Mouse (Mus musculus): Measurements from ENCODE around the gene Sgf29. TPM values are rescaled to one million over a fixed set of nuclear protein-coding genes. Genes with fewer than 3 reads are reported as not detected.
A peak's percentile ranks its signal among the peaks of the same experiment; 100 is the strongest.

Gene Sgf29
- polyA plus RNA-seq, 1 experiment from 2014 or later = 54.9 TPM

- H3K9ac ChIP-seq (ENCODE audit: low read depth, low read length) = no peak overlapping the region
- no peak overlapping the region for H3K4me3 ChIP-seq (ENCODE audit: low read length)
- no peaks in the 10 kb centered on the region for H3K4me1 ChIP-seq (ENCODE audit: control insufficient read depth, insufficient read depth, low read depth, low read length)
- WGBS = 84% methylated on average over 9 of the region's 9 CpGs
- H3K27ac ChIP-seq (ENCODE audit: low read depth, low read length) = no peak overlapping the region
- no peak for ATAC-seq
- H3K9me3 ChIP-seq (ENCODE audit: control insufficient read depth, low read length) = no peaks in the 10 kb centered on the region
- no peaks in the 10 kb centered on the region for H3K36me3 ChIP-seq (ENCODE audit: control insufficient read depth, insufficient read depth, low read length)
- no peak overlapping the region for H3K4me2 ChIP-seq (ENCODE audit: low read length)
- no peaks in the 10 kb centered on the region for H3K27me3 ChIP-seq (replicated peaks; ENCODE audit: control insufficient read depth, insufficient read depth, low read length)
Observed at GRCm38 (mm10) chr7:126621452-126622359, 27.4 kb upstream of the Sgf29 start.

GRCm38 (mm10) chr7:126623381-126623780 lies 25.7 kb upstream of the Sgf29 start:
- Histone ChIP-seq H3K4me3 (ENCODE audit: low read length) (no peak overlapping the region), H3K27ac (ENCODE audit: low read depth, low read length) (no peak overlapping the region), H3K4me1 (ENCODE audit: control insufficient read depth, insufficient read depth, low read depth, low read length) (no peaks in the 10 kb centered on the region), H3K9me3 (ENCODE audit: control insufficient read depth, low read length) (no peaks in the 10 kb centered on the region), H3K4me2 (ENCODE audit: low read length) (no peak overlapping the region), H3K9ac (ENCODE audit: low read depth, low read length) (no peak overlapping the region), H3K27me3 (replicated peaks; ENCODE audit: control insufficient read depth, insufficient read depth, low read length) (no peaks in the 10 kb centered on the region), H3K36me3 (ENCODE audit: control insufficient read depth, insufficient read depth, low read length) (no peaks in the 10 kb centered on the region)
- no peak for ATAC-seq
- 86% methylated on average over 1 of the region's 1 CpGs for WGBS

- ATAC-seq = no peak
- Histone ChIP-seq H3K9ac (ENCODE audit: low read depth, low read length) (no peak overlapping the region), H3K27me3 (replicated peaks; ENCODE audit: control insufficient read depth, insufficient read depth, low read length) (no peaks in the 10 kb centered on the region), H3K4me1 (ENCODE audit: control insufficient read depth, insufficient read depth, low read depth, low read length) (no peaks in the 10 kb centered on the region), H3K27ac (ENCODE audit: low read depth, low read length) (no peak overlapping the region), H3K9me3 (ENCODE audit: control insufficient read depth, low read length) (no peaks in the 10 kb centered on the region), H3K4me2 (ENCODE audit: low read length) (no peak overlapping the region; the same call in 1 of the 2 replicates), H3K4me3 (ENCODE audit: low read length) (no peak overlapping the region), H3K36me3 (ENCODE audit: control insufficient read depth, insufficient read depth, low read length) (no peaks in the 10 kb centered on the region)
- WGBS = 75% methylated on average over 16 of the region's 16 CpGs
Observed at GRCm38 (mm10) chr7:126624774-126625173, 24.3 kb upstream of the Sgf29 start.

- Histone ChIP-seq H3K4me3 (ENCODE audit: low read length) (no peak overlapping the region), H3K4me2 (ENCODE audit: low read length) (no peak overlapping the region), H3K27ac (ENCODE audit: low read depth, low read length) (no peak overlapping the region), H3K9ac (ENCODE audit: low read depth, low read length) (no peak overlapping the region), H3K4me1 (ENCODE audit: control insufficient read depth, insufficient read depth, low read depth, low read length) (no peaks in the 10 kb centered on the region), H3K9me3 (ENCODE audit: control insufficient read depth, low read length) (no peaks in the 10 kb centered on the region), H3K36me3 (ENCODE audit: control insufficient read depth, insufficient read depth, low read length) (no peaks in the 10 kb centered on the region), H3K27me3 (replicated peaks; ENCODE audit: control insufficient read depth, insufficient read depth, low read length) (no peaks in the 10 kb centered on the region)
- peak; percentile 27; the same call in 1 of the 2 replicates for ATAC-seq
- WGBS = 47% methylated on average over 6 of the region's 6 CpGs
Observed at GRCm38 (mm10) chr7:126625369-126625768, 23.7 kb upstream of the Sgf29 start.

GRCm38 (mm10) chr7:126625807-126626600 lies 23.1 kb upstream of the Sgf29 start:
- no peaks in the 10 kb centered on the region for H3K36me3 ChIP-seq (ENCODE audit: control insufficient read depth, insufficient read depth, low read length)
- H3K4me3 ChIP-seq (ENCODE audit: low read length) = no peak overlapping the region
- H3K4me2 ChIP-seq (ENCODE audit: low read length) = no peak overlapping the region
- no peaks in the 10 kb centered on the region for H3K9me3 ChIP-seq (ENCODE audit: control insufficient read depth, low read length)
- WGBS = 83% methylated on average over 3 of the region's 3 CpGs
- no peak for ATAC-seq
- H3K9ac ChIP-seq (ENCODE audit: low read depth, low read length) = no peak overlapping the region
- no peaks in the 10 kb centered on the region for H3K27me3 ChIP-seq (replicated peaks; ENCODE audit: control insufficient read depth, insufficient read depth, low read length)
- H3K27ac ChIP-seq (ENCODE audit: low read depth, low read length) = no peak overlapping the region
- H3K4me1 ChIP-seq (ENCODE audit: control insufficient read depth, insufficient read depth, low read depth, low read length) = no peaks in the 10 kb centered on the region

- H3K4me2 ChIP-seq (ENCODE audit: low read length) = no peak overlapping the region
- no peak overlapping the region for H3K4me3 ChIP-seq (ENCODE audit: low read length)
- H3K36me3 ChIP-seq (ENCODE audit: control insufficient read depth, insufficient read depth, low read length) = no peaks in the 10 kb centered on the region
- no peak overlapping the region for H3K9ac ChIP-seq (ENCODE audit: low read depth, low read length)
- 68% methylated on average over 6 of the region's 6 CpGs for WGBS
- H3K4me1 ChIP-seq (ENCODE audit: control insufficient read depth, insufficient read depth, low read depth, low read length) = no peaks in the 10 kb centered on the region
- no peaks in the 10 kb centered on the region for H3K27me3 ChIP-seq (replicated peaks; ENCODE audit: control insufficient read depth, insufficient read depth, low read length)
- ATAC-seq = no peak
- no peaks in the 10 kb centered on the region for H3K9me3 ChIP-seq (ENCODE audit: control insufficient read depth, low read length)
- H3K27ac ChIP-seq (ENCODE audit: low read depth, low read length) = no peak overlapping the region
Observed at GRCm38 (mm10) chr7:126628111-126628510, 21.0 kb upstream of the Sgf29 start.

GRCm38 (mm10) chr7:126629915-126630314 lies 19.2 kb upstream of the Sgf29 start:
- 26% methylated on average over 3 of the region's 3 CpGs for WGBS
- no peaks in the 10 kb centered on the region for H3K36me3 ChIP-seq (ENCODE audit: control insufficient read depth, insufficient read depth, low read length)
- H3K4me1 ChIP-seq (ENCODE audit: control insufficient read depth, insufficient read depth, low read depth, low read length) = no peaks in the 10 kb centered on the region
- no peak for ATAC-seq
- no peaks in the 10 kb centered on the region for H3K9me3 ChIP-seq (ENCODE audit: control insufficient read depth, low read length)
- H3K4me3 ChIP-seq (ENCODE audit: low read length) = no peak overlapping the region
- H3K9ac ChIP-seq (ENCODE audit: low read depth, low read length) = no peak overlapping the region
- no peak overlapping the region for H3K4me2 ChIP-seq (ENCODE audit: low read length)
- no peaks in the 10 kb centered on the region for H3K27me3 ChIP-seq (replicated peaks; ENCODE audit: control insufficient read depth, insufficient read depth, low read length)
- no peak overlapping the region for H3K27ac ChIP-seq (ENCODE audit: low read depth, low read length)

- WGBS = 93% methylated on average over 4 of the region's 4 CpGs
- H3K9me3 ChIP-seq (ENCODE audit: control insufficient read depth, low read length) = no peaks in the 10 kb centered on the region
- H3K27me3 ChIP-seq (replicated peaks; ENCODE audit: control insufficient read depth, insufficient read depth, low read length) = no peaks in the 10 kb centered on the region
- H3K9ac ChIP-seq (ENCODE audit: low read depth, low read length) = no peak within 1 kb of the TSS
- H3K4me1 ChIP-seq (ENCODE audit: control insufficient read depth, insufficient read depth, low read depth, low read length) = no peaks in the 10 kb centered on the region
- H3K4me2 ChIP-seq (ENCODE audit: low read length) = no peak within 1 kb of the TSS
- H3K36me3 ChIP-seq (ENCODE audit: control insufficient read depth, insufficient read depth, low read length) = no peaks in the 10 kb centered on the region
- H3K27ac ChIP-seq (ENCODE audit: low read depth, low read length) = no peak within 1 kb of the TSS
- no peak for ATAC-seq
- no peak within 1 kb of the TSS for H3K4me3 ChIP-seq (ENCODE audit: low read length)
Observed at GRCm38 (mm10) chr7:126630824-126631518, 18.1 kb upstream of the Sgf29 start, which contains the start of gene Nupr1. Gene Nupr1 (minus strand): TSS chr7:126630861.

- Histone ChIP-seq H3K27me3 (replicated peaks; ENCODE audit: control insufficient read depth, insufficient read depth, low read length) (no peaks in the 10 kb centered on the region), H3K4me3 (ENCODE audit: low read length) (no peak overlapping the region), H3K4me1 (ENCODE audit: control insufficient read depth, insufficient read depth, low read depth, low read length) (no peaks in the 10 kb centered on the region), H3K36me3 (ENCODE audit: control insufficient read depth, insufficient read depth, low read length) (no peaks in the 10 kb centered on the region), H3K9me3 (ENCODE audit: control insufficient read depth, low read length) (no peaks in the 10 kb centered on the region), H3K27ac (ENCODE audit: low read depth, low read length) (no peak overlapping the region), H3K4me2 (ENCODE audit: low read length) (no peak overlapping the region), H3K9ac (ENCODE audit: low read depth, low read length) (no peak overlapping the region)
- 86% methylated on average over 2 of the region's 2 CpGs for WGBS
- ATAC-seq = no peak
Observed at GRCm38 (mm10) chr7:126632478-126632877, 16.6 kb upstream of the Sgf29 start.

Data from hindbrain, embryonic 16.5 days (tissue).